Mouse (Mus musculus) WW6 (cell line): ENCODE measurements around the gene Proser2.

Experiments used
- DNase-seq: peaks from one replicate; pipeline ENCODE4 v3.0.0-alpha.2; 2013; ENCODE audit warnings: low read depth, low spot score

Proser2 gene

DNA sequence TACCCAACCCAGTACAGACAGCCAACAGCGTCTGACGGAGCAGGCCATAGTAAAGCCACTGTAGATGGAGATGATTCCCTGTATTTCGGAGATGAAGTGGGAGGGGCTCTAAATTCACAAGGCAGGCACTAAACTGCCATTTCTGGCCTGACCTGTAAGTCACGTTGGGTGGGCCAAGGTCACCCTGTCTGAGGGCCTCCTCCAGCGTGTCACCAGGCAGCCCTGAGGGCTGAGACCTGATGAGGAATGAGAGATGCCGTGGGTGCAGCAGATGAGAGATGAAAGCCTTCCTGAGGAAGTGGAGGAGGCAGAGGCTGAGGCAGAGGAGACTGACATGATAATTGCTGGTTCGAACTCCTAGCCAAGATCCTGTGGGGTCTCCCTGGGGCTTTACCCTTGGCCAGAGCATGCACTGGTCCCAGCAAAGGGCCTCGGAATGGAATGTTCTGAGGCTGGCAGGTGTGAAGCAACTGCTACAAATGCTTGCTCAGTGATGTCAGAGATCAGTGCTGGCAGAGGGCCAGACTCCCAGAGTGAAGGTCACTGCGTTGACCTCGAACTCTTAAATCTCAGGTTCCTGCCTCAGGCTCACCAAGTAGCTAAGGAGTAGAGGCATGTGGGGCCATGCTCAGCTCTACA, 55.0 kb downstream of the Proser2 start:
- no peak for DNase-seq

GRCm38 (mm10) chr2:6072685-6073260, 57.2 kb downstream of the Proser2 start:
- DNase-seq, result no peak

- no peak for DNase-seq
Observed at GRCm38 (mm10) chr2:6071598-6072440, 58.2 kb downstream of the Proser2 start.

DNA sequence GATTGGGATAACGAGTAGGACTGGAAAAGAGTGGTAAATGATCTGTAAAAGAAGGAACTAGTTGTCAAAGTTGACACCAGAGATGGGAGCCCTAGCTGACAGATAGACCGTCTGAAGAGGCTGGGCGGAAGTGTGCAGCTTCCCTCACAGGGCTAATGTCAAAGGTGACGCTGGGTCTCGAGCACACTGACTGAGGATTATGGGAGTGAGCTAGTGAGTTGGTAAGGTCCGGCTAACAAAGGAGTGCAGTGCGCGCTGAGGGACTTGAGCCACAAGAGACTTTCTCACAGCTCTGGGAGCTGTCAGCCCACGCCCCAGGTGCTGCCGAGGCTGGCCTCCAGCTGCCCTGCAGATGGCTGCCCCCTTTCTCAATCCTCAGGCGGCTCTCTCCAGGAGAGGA, 59.1 kb downstream of the Proser2 start:
- DNase-seq, result no peak

DNA sequence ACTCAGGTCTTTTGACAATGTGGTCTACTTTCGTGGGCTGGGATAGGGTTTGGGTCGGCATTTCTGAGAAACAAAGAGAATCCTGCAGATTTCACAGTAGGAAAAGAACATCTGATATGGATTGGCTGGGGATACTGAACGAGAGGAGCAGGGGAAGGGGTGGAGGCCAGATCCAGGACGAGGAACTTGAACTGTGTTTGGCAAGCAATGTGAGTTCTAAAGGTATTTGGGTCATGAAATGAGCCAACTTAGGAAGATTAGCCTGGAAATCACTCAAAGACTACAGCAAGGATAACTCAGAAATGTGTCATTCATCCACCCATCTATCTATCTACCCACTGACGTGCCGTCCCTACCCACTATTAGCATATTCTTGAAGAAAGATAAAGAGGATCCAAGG, 62.7 kb downstream of the Proser2 start:
- no peak for DNase-seq

DNA sequence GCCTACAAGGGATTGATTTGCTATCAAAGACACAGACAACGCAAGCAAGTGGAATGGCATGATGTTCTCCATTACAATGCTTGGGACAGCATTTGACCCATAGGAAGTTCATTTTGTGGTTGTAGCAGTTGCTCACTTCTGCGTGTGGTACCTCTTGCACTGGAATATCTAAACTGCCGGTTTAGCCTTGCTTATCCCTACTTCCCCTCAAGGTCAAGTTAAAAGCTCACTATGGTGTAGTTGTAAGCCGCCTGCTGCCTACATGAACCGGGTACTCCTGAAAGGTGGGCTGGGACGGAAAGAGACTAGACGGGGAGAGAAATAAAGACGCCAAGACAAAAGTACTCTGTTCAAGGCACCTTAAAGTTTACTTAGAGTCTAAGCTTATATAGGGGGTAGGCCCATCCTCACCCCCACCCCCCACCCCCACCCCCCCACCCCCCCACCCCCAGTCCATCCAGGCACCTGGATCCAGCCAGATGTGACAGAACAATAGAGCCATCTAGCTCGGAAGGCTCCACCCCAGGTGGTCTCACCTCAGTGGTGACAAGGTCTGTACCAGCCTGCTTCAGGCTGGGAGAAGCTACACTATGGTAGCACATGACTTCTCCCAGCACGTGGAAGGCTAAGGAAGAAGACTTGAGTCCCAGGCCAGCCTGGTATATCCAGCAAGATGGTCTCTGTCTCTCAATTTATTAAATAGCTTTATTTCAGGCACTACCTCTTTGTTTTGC, 69.8 kb downstream of the Proser2 start:
- DNase-seq, result no peak

- DNase-seq, result no peak
Observed at GRCm38 (mm10) chr2:6059291-6059690, 70.7 kb downstream of the Proser2 start.

DNA sequence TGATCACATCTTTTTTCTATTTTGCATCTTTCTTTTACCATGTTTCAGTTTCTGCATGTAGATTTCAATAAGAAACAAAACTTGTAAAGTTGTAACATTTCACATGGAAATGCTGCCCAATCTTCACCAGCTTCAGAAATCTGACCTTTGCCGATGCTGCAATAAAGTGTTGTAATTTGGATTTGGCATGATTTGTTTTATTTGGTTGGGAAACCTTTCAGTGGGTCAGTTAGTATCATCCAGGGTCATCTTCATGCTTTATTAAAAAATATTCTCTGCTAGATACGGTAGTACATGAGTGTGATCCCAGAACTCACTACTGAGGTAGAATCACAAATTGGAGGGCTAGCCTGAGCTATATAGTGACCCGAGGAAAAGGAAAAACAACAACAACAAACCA, 73.5 kb downstream of the Proser2 start:
- no peak for DNase-seq

- no peak for DNase-seq
Observed at GRCm38 (mm10) chr2:6055466-6055865, 74.5 kb downstream of the Proser2 start.

DNA sequence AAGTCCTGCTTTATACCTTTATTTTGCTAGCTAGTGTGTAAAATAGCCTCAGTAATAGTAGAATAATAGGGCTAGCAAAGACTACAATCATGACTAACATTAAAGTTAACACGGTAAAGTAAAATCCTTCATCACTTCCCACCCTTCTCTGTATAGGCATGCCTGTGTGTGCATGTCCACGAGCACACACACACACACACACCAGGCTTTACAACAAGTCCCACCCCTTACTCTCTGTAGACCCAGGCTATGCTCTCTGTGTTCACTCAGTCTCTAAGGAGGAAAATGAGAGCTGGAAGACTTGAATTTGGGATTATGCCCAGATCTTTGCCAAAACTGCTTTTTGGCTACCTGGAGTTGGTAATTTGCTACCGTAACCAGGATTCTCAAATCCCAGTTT, 81.0 kb downstream of the Proser2 start:
- no peak for DNase-seq

DNA sequence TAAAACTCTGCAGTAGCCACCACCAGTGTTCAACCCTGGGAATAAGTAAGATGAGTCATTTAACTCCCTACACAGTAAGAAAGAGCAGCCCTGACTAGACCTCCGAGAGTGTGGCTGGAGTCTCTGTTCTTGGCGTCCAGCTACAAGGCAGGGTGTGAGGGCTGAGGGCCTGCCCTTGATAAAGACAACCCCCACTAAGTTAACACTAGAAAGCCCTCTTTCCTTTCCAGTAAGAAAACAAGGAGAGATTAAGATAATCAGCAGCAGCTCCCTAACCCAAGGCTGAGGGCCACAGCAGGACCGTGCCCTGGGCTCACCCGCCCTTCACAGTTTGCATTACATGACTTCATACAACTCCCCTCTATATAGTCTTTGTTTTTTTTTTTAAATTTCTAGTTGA, 81.4 kb downstream of the Proser2 start:
- DNase-seq, result no peak
